Mouse (Mus musculus): Measurements from ENCODE around the gene Asb5. TPM values are rescaled to one million over a fixed set of nuclear protein-coding genes. Genes with fewer than 3 reads are reported as not detected.
"Not testable (repeated sequence)": the region's sequence is repeated elsewhere in the genome, so short reads cannot be mapped to it uniquely, and the experiment has no call there.

The Asb5 gene
- 3.7 and 3.9 TPM in 2 replicates for polyA plus RNA-seq (2012; rRNA removed)

GRCm38 (mm10) chr8:54529382-54530296, at the start of gene Asb5, which contains the start of gene Spcs3:
Gene Asb5, plus strand, starts transcription at chr8:54529580.
Gene Spcs3, minus strand, starts transcription at chr8:54529998.
- DNase-seq (ENCODE audit: extremely low spot score in 1 of 2, low spot score in 1 of 2) = peak; percentile 84 to 95

- DNase-seq (ENCODE audit: extremely low spot score in 1 of 2, low spot score in 1 of 2) = no peak
Observed at GRCm38 (mm10) chr8:54486555-54487273, 42.7 kb upstream of the Asb5 start.

DNA sequence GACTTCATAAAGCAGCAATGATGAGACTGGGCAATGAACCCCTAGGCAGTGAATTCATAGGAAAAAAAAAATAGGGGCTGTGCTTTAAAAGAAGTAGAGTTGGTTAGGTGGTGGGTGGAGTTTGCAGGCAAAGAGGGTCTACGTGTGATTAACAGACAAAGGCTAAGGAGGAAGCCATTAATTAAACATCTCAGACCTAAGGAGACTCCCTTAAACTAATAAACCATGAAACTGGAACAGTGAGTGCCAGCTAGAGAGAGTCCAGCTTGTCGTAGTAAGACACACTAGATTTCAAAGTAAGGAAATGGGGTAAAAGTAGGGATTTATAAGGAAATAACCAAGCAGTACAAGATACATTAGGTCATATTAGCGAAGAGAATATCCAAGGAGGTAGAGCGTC, 40.9 kb upstream of the Asb5 start:
- no peak for DNase-seq (ENCODE audit: extremely low spot score in 1 of 2, low spot score in 1 of 2)

DNA sequence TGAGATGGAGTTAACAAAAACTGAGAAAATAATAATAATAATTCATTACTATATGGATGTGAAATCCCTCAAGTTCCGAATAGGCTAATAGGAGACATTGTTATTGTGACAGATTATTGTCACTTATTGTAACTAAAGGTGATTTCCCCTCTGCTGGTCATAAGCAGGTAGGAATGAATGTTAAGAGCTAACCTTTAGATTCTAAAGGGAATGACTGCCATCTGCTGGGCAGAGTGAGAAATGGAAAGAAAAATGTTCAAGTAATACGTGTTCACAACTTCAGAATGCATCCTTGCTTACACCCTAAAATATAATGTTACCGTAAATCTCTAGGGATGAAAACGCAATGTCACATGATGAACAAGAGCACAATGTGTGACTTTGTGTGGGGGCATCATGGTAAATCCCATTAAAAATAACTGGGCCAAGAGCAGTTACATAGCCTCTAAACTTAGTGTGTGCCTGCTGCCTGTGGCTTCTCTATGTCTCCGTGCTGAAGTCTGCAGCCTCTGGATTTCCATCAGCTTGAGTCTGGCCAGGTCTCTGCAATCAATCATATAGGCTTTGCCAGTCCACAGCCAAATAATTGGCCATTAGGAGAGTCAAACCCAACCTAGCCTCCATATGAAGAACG, 38.2 kb upstream of the Asb5 start:
- peak in 1 of 2 experiments; percentile 80 for DNase-seq (ENCODE audit: extremely low spot score in 1 of 2, low spot score in 1 of 2)

- no peak for DNase-seq (ENCODE audit: extremely low spot score in 1 of 2, low spot score in 1 of 2)
Observed at GRCm38 (mm10) chr8:54491934-54492333, 37.4 kb upstream of the Asb5 start.

DNA sequence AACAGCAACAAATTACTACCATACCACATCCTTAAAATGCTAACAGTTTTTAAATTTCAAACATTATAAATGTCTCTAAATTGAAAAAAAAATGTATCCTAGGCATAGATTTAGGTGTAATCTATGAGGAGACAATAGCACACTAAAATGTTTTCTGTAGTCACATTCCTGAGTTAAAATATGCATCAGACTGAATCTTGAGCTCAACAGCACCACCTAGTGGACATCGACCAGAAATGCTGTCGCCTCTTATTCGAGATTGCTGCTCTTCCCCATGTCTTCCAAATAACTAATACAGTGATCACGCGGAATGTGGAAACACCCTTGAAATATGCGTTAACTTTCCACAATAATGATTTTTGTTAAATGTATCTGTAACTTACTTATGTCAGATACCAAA, 36.3 kb upstream of the Asb5 start:
- peak in 1 of 2 experiments; percentile 86 for DNase-seq (ENCODE audit: extremely low spot score in 1 of 2, low spot score in 1 of 2)

DNA sequence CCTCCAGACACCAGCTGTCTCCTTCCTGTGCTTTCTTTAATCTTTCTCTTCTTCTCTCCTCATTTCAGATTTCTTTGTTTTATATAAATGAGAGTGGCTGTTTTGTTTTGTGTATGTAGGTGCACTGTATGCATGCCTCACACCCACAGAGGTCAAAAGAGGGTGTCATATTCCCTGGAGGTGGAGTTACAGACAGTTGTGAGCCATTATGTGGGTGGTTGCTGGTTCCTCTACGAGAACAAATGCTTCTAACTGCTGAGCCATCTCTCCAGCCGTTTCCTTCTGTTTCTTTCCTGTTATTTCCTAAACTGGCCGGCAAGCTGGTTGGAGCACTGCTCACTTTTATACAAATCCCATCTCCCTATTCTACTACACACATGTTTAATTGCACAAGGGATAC, 35.5 kb upstream of the Asb5 start:
- no peak for DNase-seq (ENCODE audit: extremely low spot score in 1 of 2, low spot score in 1 of 2)

DNA sequence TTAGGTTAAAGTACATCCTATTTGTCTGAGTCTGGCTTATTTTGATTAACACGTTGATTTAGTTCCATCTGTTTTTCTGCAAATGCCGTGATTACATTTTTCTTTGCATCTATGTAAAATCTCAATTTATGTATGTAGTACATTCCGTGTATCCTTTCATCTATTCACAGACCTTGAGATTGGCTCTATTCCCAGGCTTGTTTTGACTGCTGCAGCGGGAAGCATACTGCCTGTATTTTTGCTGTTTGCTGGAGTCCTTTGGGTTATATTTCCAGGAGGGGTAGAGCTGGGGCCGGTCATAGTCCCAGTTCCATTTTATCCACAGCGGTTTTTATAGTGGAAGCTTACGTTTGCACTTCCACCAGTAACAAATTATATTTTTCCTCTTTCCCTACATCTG, 26.3 kb upstream of the Asb5 start:
- peak in 1 of 2 experiments; percentile 30 for DNase-seq (ENCODE audit: extremely low spot score in 1 of 2, low spot score in 1 of 2)

- DNase-seq (ENCODE audit: extremely low spot score in 1 of 2, low spot score in 1 of 2) = no peak
Observed at GRCm38 (mm10) chr8:54505060-54505459, 24.3 kb upstream of the Asb5 start.

DNA sequence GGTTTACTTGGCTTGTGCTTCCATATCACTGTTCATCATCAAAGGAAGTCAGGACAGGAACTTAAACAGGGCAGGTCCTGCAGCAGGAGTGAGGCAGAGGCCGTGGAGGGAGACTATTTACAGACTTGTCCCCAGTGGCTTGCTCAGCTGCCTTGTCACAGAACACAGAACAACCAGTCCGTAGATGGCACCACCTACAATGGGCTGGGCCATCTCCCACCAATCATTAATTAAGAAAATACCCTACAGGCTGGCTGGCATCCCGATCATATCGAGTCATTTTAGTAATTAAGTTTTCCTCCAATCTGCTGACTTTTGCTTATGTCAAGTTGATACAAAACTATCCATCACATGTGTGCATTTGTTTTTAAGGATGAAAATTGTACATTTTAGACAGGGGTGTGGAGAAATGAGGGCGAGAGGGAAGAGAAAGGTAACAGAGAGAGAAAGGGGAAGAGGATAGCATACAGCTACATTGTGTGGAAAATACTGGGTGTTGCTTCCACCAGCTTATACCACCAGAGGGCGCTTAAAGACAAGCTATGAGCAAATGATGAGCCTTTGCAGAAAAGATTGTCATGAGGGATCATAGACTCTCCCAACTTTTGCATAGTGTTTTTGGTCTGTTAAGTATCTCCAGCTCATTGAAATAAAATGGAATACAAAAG, 21.8 kb upstream of the Asb5 start:
- DNase-seq (ENCODE audit: extremely low spot score in 1 of 2, low spot score in 1 of 2) = peak; percentile 79 to 98

GRCm38 (mm10) chr8:54508096-54508456, 21.3 kb upstream of the Asb5 start:
- no peak for DNase-seq (ENCODE audit: extremely low spot score in 1 of 2, low spot score in 1 of 2)

DNA sequence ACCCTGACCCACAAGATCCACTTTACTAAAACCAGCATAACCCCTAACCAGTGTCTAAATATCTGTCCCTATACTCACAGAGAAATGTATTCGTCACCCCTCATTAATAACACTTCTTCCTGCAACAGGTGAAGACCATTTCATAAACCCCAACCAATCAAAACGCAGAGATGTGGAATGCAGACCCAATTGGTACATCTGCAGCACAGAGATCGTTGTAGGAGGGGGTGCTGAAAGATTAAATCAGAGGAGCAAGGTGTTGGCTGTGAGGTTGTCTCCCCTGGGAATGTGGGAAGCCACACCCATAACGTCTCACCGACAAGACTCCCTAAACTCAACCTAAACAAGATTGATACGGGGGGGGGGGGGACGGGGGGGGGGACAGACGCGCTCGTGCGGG, 20.6 kb upstream of the Asb5 start:
- DNase-seq (ENCODE audit: extremely low spot score in 1 of 2, low spot score in 1 of 2) = peak in 1 of 2 experiments; percentile 38

DNA sequence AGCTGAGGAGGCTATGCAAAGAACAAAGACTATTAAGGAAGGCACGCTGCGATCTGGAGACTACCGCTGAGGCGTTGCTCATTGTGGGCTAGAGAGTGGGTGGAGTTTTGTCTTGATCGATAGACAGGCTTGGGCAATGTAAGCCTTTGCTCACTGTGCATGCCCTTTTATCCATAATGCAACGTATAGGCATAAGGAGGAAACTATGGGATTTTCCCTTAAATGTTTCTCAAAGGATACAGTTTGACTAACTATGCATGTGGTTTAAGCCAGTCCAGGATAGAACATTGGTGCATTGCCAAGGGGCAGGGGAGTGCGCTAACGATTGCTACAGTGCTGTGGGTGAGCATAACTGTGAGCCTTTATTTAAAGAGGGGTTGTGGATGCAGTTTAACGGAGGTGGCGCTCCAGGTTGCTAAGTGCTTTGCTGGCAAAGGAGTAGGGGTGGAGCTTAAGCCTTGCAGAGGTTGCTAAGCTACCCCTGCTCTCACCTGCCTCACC, 20.1 kb upstream of the Asb5 start:
- DNase-seq (ENCODE audit: extremely low spot score in 1 of 2, low spot score in 1 of 2) = peak; percentile 61 to 71

- no peak for DNase-seq (ENCODE audit: extremely low spot score in 1 of 2, low spot score in 1 of 2)
Observed at GRCm38 (mm10) chr8:54511791-54512190, 17.6 kb upstream of the Asb5 start.

DNA sequence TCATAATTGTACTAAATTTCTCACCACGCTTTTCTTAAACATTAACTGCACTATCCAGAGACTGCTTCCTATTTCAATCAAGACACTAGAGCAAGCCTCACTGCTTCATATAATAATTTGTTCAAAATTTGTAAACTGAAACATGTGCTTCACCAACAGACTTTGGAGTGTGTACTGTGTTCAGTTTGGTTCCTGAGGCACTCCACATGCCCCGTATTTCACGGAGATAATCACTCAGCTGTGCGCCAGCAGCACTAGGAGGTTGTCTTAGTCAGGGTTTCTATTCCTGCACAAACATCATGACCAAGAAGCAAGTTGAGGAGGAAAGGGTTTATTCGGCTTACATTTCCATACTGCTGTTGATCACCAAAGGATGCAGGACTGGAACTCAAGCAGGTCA, 17.2 kb upstream of the Asb5 start:
- DNase-seq (ENCODE audit: extremely low spot score in 1 of 2, low spot score in 1 of 2) = not testable (repeated sequence)

- no peak for DNase-seq (ENCODE audit: extremely low spot score in 1 of 2, low spot score in 1 of 2)
Observed at GRCm38 (mm10) chr8:54518756-54519460, 10.5 kb upstream of the Asb5 start.

DNA sequence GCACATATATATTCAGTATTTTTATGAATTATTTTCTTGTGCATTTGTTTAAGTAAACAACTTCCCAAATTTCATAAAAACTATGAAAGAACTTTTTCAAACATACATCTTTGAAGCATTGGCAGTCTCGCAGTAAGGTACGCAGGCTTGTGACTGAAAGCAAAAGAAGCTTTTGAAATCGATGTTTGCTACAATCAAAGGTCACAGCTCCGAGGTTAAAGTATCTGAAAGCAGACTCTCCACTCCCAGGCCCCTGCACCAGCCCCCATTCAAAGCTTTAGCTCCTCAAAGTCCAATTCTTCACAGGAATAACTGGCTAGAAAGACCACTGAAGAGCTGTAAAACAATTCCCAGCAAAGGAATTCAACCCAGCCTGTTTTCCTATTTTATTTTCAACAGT, 8.9 kb upstream of the Asb5 start:
- no peak for DNase-seq (ENCODE audit: extremely low spot score in 1 of 2, low spot score in 1 of 2)

- DNase-seq (ENCODE audit: extremely low spot score in 1 of 2, low spot score in 1 of 2) = no peak
Observed at GRCm38 (mm10) chr8:54525606-54526005, 3.8 kb upstream of the Asb5 start.

DNA sequence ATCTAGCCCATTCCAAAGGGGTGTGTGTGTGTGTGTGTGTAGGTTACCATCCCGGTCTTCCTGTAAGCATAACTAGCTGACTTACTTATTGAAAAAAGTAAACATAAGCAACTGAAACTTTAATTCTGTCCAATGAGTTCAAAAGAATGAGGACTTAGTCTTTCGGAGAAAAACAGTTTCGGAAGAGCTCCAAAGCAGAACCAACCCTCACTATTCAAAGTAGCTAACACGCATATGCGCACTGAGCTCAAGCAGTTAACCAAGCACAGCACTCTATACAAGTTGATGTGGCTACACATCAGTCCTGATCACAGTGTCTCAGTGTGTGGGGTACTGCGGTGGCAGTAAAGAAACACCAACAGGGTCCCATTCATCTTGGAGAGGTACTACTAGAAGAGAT, 2.7 kb upstream of the Asb5 start:
- DNase-seq (ENCODE audit: extremely low spot score in 1 of 2, low spot score in 1 of 2) = no peak

GRCm38 (mm10) chr8:54528571-54528970, 809 bp upstream of the Asb5 start:
- no peak for DNase-seq (ENCODE audit: extremely low spot score in 1 of 2, low spot score in 1 of 2)
